Mouse (Mus musculus): ENCODE measurements around the gene Gars. TPM values are rescaled to one million over a fixed set of nuclear protein-coding genes. Genes with fewer than 3 reads are reported as not detected.

Gars gene
- polyA plus RNA-seq, 1 experiment from 2014 or later = 159 TPM

GRCm38 (mm10) chr6:55003559-55003958, 34.2 kb upstream of the Gars start:
- Histone ChIP-seq H3K27me3 (ENCODE audit: control insufficient read depth, insufficient read depth, low read length) (no peaks in the 10 kb centered on the region), H3K4me2 (ENCODE audit: low read depth, low read length) (no peak overlapping the region), H3K4me1 (ENCODE audit: control insufficient read depth, insufficient read depth, low read length) (no peaks in the 10 kb centered on the region), H3K9ac (ENCODE audit: low read length) (no peak overlapping the region), H3K27ac (ENCODE audit: low read length) (no peak overlapping the region), H3K4me3 (ENCODE audit: low read length) (no peak overlapping the region), H3K36me3 (ENCODE audit: control insufficient read depth, insufficient read depth) (no peaks in the 10 kb centered on the region), H3K9me3 (replicated peaks; ENCODE audit: control insufficient read depth, low read length) (no peaks in the 10 kb centered on the region)
- WGBS = 44% methylated on average over 4 of the region's 4 CpGs
- ATAC-seq (replicated peaks; ENCODE audit: extremely low read depth, insufficient read depth, low FRiP score) = no peak

DNA sequence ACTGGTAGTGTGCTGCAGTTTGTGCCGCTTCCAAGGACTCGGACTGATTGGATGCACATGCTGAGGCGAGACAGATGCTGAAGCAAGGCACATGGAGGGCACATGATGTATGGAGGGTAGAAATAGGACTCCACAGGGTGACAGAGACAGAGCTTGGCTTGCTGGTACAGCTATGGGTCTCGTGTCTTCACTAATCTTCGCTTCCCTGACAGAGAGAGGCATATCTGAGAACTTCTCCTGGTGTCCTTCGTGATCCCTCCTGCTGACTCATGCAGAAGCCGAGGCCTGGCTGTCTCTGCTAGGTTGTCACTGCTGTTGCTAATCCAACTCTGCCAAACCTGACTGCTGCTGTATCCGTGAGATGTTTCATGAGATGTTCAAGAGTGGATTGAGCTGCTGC, 29.4 kb upstream of the Gars start:
- WGBS = 84% methylated on average over 8 of the region's 8 CpGs
- Histone ChIP-seq H3K27me3 (ENCODE audit: control insufficient read depth, insufficient read depth, low read length) (no peaks in the 10 kb centered on the region), H3K4me3 (ENCODE audit: low read length) (no peak overlapping the region), H3K4me2 (ENCODE audit: low read depth, low read length) (no peak overlapping the region), H3K4me1 (ENCODE audit: control insufficient read depth, insufficient read depth, low read length) (peaks cover 4% of the 10 kb centered on the region; the same call in 1 of the 2 replicates), H3K9me3 (replicated peaks; ENCODE audit: control insufficient read depth, low read length) (no peaks in the 10 kb centered on the region), H3K27ac (ENCODE audit: low read length) (no peak overlapping the region), H3K9ac (ENCODE audit: low read length) (no peak overlapping the region), H3K36me3 (ENCODE audit: control insufficient read depth, insufficient read depth) (no peaks in the 10 kb centered on the region)
- no peak for ATAC-seq (replicated peaks; ENCODE audit: extremely low read depth, insufficient read depth, low FRiP score)

GRCm38 (mm10) chr6:55009391-55010230, 28.2 kb upstream of the Gars start:
- Histone ChIP-seq H3K4me2 (ENCODE audit: low read depth, low read length) (peak overlapping the region; percentile 24), H3K4me3 (ENCODE audit: low read length) (no peak overlapping the region), H3K4me1 (ENCODE audit: control insufficient read depth, insufficient read depth, low read length) (peaks cover 4% of the 10 kb centered on the region; the same call in 1 of the 2 replicates), H3K9me3 (replicated peaks; ENCODE audit: control insufficient read depth, low read length) (peaks cover 2% of the 10 kb centered on the region; the same call in 1 of the 2 replicates), H3K36me3 (ENCODE audit: control insufficient read depth, insufficient read depth) (no peaks in the 10 kb centered on the region), H3K9ac (ENCODE audit: low read length) (0 out of 2 replicates have a peak overlapping the region, but pooled peaks have one; percentile 23), H3K27me3 (ENCODE audit: control insufficient read depth, insufficient read depth, low read length) (no peaks in the 10 kb centered on the region), H3K27ac (ENCODE audit: low read length) (no peak overlapping the region)
- no peak for ATAC-seq (replicated peaks; ENCODE audit: extremely low read depth, insufficient read depth, low FRiP score)
- WGBS = 27% methylated on average over 16 of the region's 16 CpGs

DNA sequence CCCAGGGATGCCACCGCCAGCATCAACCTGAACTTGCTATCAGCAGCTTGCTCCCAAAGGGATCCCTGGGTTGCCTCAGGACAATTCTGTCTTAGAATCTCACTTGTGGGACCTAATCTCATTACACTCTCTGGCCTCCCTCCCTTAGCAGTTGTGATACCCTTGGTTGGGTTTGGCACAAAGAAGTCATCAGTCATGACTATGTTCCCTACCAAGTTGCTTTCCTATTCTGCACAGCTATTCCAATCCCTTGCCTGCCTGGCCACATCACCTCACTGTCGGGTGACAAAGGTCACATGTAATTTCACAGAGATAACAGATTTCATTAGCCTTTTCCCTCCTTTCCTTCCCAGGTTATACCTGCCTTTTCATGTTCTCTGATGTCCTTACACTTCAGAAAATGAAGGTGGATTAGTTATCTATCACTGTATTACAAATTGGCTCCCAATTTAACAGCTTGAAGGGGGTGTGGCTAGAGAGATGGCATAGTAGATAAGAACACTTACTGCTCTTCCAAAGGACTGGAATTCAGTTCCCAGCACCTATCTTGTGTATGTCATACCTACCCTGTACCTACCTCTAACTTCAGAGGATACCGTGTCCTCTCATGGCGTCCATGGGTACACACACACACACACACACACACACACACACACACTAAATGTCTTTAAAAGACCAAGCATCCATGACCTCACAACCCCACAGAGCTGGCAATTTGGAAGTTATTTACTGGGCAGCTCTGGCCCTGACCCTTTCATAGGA, 27.3 kb upstream of the Gars start:
- Histone ChIP-seq H3K4me1 (ENCODE audit: control insufficient read depth, insufficient read depth, low read length) (peaks cover 4% of the 10 kb centered on the region; the same call in 1 of the 2 replicates), H3K4me2 (ENCODE audit: low read depth, low read length) (no peak overlapping the region), H3K27ac (ENCODE audit: low read length) (no peak overlapping the region), H3K9ac (ENCODE audit: low read length) (no peak overlapping the region), H3K4me3 (ENCODE audit: low read length) (no peak overlapping the region), H3K27me3 (ENCODE audit: control insufficient read depth, insufficient read depth, low read length) (no peaks in the 10 kb centered on the region), H3K9me3 (replicated peaks; ENCODE audit: control insufficient read depth, low read length) (peaks cover 3% of the 10 kb centered on the region; the same call in 1 of the 2 replicates), H3K36me3 (ENCODE audit: control insufficient read depth, insufficient read depth) (no peaks in the 10 kb centered on the region)
- ATAC-seq (replicated peaks; ENCODE audit: extremely low read depth, insufficient read depth, low FRiP score) = no peak
- 57% methylated on average over 4 of the region's 4 CpGs for WGBS

- 71% methylated on average over 7 of the region's 7 CpGs for WGBS
Observed at GRCm38 (mm10) chr6:55012516-55012915, 25.3 kb upstream of the Gars start.

DNA sequence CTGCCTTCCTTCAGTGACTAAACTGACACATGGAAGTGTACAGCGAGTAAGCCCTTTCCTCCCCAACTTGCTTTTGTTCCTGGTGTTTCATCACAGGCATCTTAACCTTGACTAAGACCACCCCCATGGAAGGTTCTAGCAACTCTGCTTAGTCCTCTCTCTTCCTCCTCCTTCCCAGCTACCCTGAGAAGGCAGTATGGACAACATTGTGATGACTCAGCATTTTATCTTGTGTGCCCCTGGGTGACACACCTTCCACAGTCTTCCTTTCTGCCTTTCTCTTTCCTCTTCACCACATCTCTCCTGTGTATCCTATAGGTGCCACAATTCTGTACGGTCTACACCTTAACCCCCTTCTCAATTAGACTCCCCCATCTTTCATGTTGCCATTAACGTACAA, 23.6 kb upstream of the Gars start:
- no peak overlapping the region for H3K4me2 ChIP-seq (ENCODE audit: low read depth, low read length)
- 86% methylated on average over 3 of the region's 3 CpGs for WGBS

More at GRCm38 (mm10) chr6:55012516-55012915, 25.3 kb upstream of the Gars start:
- no peaks in the 10 kb centered on the region for H3K36me3 ChIP-seq (ENCODE audit: control insufficient read depth, insufficient read depth)
- no peak overlapping the region for H3K9ac ChIP-seq (ENCODE audit: low read length)
- no peak overlapping the region for H3K4me2 ChIP-seq (ENCODE audit: low read depth, low read length)
- no peak overlapping the region for H3K4me3 ChIP-seq (ENCODE audit: low read length)
- no peak overlapping the region for H3K27ac ChIP-seq (ENCODE audit: low read length)
- peaks cover 3% of the 10 kb centered on the region; the same call in 1 of the 2 replicates for H3K9me3 ChIP-seq (replicated peaks; ENCODE audit: control insufficient read depth, low read length)
- H3K27me3 ChIP-seq (ENCODE audit: control insufficient read depth, insufficient read depth, low read length) = no peaks in the 10 kb centered on the region
- ATAC-seq (replicated peaks; ENCODE audit: extremely low read depth, insufficient read depth, low FRiP score) = no peak
- peaks cover 9% of the 10 kb centered on the region; the same call in 1 of the 2 replicates for H3K4me1 ChIP-seq (ENCODE audit: control insufficient read depth, insufficient read depth, low read length)

GRCm38 (mm10) chr6:55016236-55016635, 21.6 kb upstream of the Gars start:
- no peak; the same call in 1 of the 2 replicates for ATAC-seq (replicated peaks; ENCODE audit: extremely low read depth, insufficient read depth, low FRiP score)
- Histone ChIP-seq H3K27ac (ENCODE audit: low read length) (no peak overlapping the region), H3K27me3 (ENCODE audit: control insufficient read depth, insufficient read depth, low read length) (no peaks in the 10 kb centered on the region), H3K4me1 (ENCODE audit: control insufficient read depth, insufficient read depth, low read length) (peaks cover 14% of the 10 kb centered on the region), H3K4me3 (ENCODE audit: low read length) (no peak overlapping the region), H3K36me3 (ENCODE audit: control insufficient read depth, insufficient read depth) (no peaks in the 10 kb centered on the region), H3K9me3 (replicated peaks; ENCODE audit: control insufficient read depth, low read length) (peaks cover 3% of the 10 kb centered on the region; the same call in 1 of the 2 replicates), H3K9ac (ENCODE audit: low read length) (no peak overlapping the region), H3K4me2 (ENCODE audit: low read depth, low read length) (no peak overlapping the region)
- WGBS = 11% methylated on average over 5 of the region's 5 CpGs

More for the DNA sequence above, 23.6 kb upstream of the Gars start:
- no peak overlapping the region for H3K27ac ChIP-seq (ENCODE audit: low read length)
- no peak overlapping the region for H3K4me3 ChIP-seq (ENCODE audit: low read length)
- H3K36me3 ChIP-seq (ENCODE audit: control insufficient read depth, insufficient read depth) = no peaks in the 10 kb centered on the region
- no peaks in the 10 kb centered on the region for H3K27me3 ChIP-seq (ENCODE audit: control insufficient read depth, insufficient read depth, low read length)
- peaks cover 14% of the 10 kb centered on the region for H3K4me1 ChIP-seq (ENCODE audit: control insufficient read depth, insufficient read depth, low read length)
- no peak for ATAC-seq (replicated peaks; ENCODE audit: extremely low read depth, insufficient read depth, low FRiP score)
- peaks cover 3% of the 10 kb centered on the region; the same call in 1 of the 2 replicates for H3K9me3 ChIP-seq (replicated peaks; ENCODE audit: control insufficient read depth, low read length)
- no peak overlapping the region for H3K9ac ChIP-seq (ENCODE audit: low read length)

- no peaks in the 10 kb centered on the region for H3K36me3 ChIP-seq (ENCODE audit: control insufficient read depth, insufficient read depth)
- peaks cover 3% of the 10 kb centered on the region; the same call in 1 of the 2 replicates for H3K9me3 ChIP-seq (replicated peaks; ENCODE audit: control insufficient read depth, low read length)
- H3K4me3 ChIP-seq (ENCODE audit: low read length) = no peak overlapping the region
- no peak overlapping the region for H3K9ac ChIP-seq (ENCODE audit: low read length)
- peaks cover 14% of the 10 kb centered on the region for H3K4me1 ChIP-seq (ENCODE audit: control insufficient read depth, insufficient read depth, low read length)
- H3K27me3 ChIP-seq (ENCODE audit: control insufficient read depth, insufficient read depth, low read length) = no peaks in the 10 kb centered on the region
- 21% methylated on average over 15 of the region's 15 CpGs for WGBS
- H3K4me2 ChIP-seq (ENCODE audit: low read depth, low read length) = peak overlapping the region; percentile 49
- H3K27ac ChIP-seq (ENCODE audit: low read length) = no peak overlapping the region
- 0 out of 2 replicates have a peak, but pooled peaks have one; percentile 37 for ATAC-seq (replicated peaks; ENCODE audit: extremely low read depth, insufficient read depth, low FRiP score)
Observed at GRCm38 (mm10) chr6:55016710-55017583, 20.9 kb upstream of the Gars start.
